Mouse (Mus musculus) kidney, embryonic 15.5 days (tissue): ENCODE results near the gene Fahd2a. TPM values are rescaled to one million over a fixed set of nuclear protein-coding genes. Genes with fewer than 3 reads are reported as not detected.

Source experiments
- ATAC-seq: fragments of 200-750 bp; cut with Nextera tagmentation; replicated peaks from 2 replicates; pipeline ENCODE4 v1.8.0; 2017; ENCODE audit warnings: moderate TSS enrichment; ENCODE audit not compliant: low FRiP score
- H3K27ac ChIP-seq: fragments of 300-500 bp; sonication (generic); 2 replicates; pipeline ENCODE4 v1.5.1; 2015; ENCODE audit warnings: mild to moderate bottlenecking, inconsistent platforms
- H3K27me3 ChIP-seq: fragments of 300-500 bp; sonication (generic); 2 replicates; pipeline ENCODE4 v1.6.1; 2015; ENCODE audit warnings: inconsistent platforms
- H3K36me3 ChIP-seq: fragments of 300-500 bp; sonication (generic); 2 replicates; pipeline ENCODE4 v1.6.1; 2015; ENCODE audit warnings: inconsistent platforms
- H3K4me1 ChIP-seq: fragments of 300-500 bp; sonication (generic); 2 replicates; pipeline ENCODE4 v1.6.1; 2015; ENCODE audit warnings: inconsistent platforms
- H3K4me2 ChIP-seq: fragments of 300-500 bp; sonication (generic); 2 replicates; pipeline ENCODE4 v1.6.1; 2015; ENCODE audit warnings: moderate library complexity, mild to moderate bottlenecking, inconsistent platforms
- H3K4me3 ChIP-seq: fragments of 300-500 bp; sonication (generic); replicated peaks from 2 replicates; pipeline ENCODE4 v1.5.1; 2015; ENCODE audit warnings: mild to moderate bottlenecking, inconsistent platforms
- H3K9ac ChIP-seq: fragments of 300-500 bp; sonication (generic); 2 replicates; pipeline ENCODE4 v1.6.1; 2015; ENCODE audit warnings: mild to moderate bottlenecking, inconsistent platforms
- H3K9me3 ChIP-seq: fragments of 300-500 bp; sonication (generic); replicated peaks from 2 replicates; pipeline ENCODE4 v1.6.1; 2016; ENCODE audit warnings: inconsistent platforms
- WGBS: fragments of 180-500 bp; shearing (Covaris S2); methylation state at CpG from one replicate; pipeline ENCODE4 v1.1.7; 2015; ENCODE audit warnings: mixed read lengths; 5-methylcytosine and 5-hydroxymethylcytosine counted together
- polyA plus RNA-seq: library from polyadenylated mRNA; unstranded; fragments of >200 nt; fragmentation: Nextera tagmentation; extraction: Ambion mirVana; gene quantifications from 2 replicates; pipeline ENCODE4 v1.2.1, GENCODE M21; 2015

The Fahd2a gene
- polyA plus RNA-seq, 1 experiment from 2014 or later: 34.9 TPM

- WGBS: 7% methylated on average over 8 of the region's 8 CpGs
- H3K27me3 ChIP-seq: 0 out of 2 replicates have a peak, but pooled peaks cover 3% of the 10 kb centered on the region
- peak; percentile 83; the same call in 1 of the 2 replicates for ATAC-seq
- H3K4me2 ChIP-seq: no peak overlapping the region
- H3K36me3 ChIP-seq: no peaks in the 10 kb centered on the region
- H3K9me3 ChIP-seq: no peaks in the 10 kb centered on the region
- H3K4me1 ChIP-seq: no peaks in the 10 kb centered on the region
- H3K27ac ChIP-seq: no peak overlapping the region
- no peak overlapping the region for H3K4me3 ChIP-seq
- no peak overlapping the region for H3K9ac ChIP-seq
These were observed 17.9 kb upstream of the Fahd2a start for GRCm38 (mm10) chr2:127462314-127462713.

DNA sequence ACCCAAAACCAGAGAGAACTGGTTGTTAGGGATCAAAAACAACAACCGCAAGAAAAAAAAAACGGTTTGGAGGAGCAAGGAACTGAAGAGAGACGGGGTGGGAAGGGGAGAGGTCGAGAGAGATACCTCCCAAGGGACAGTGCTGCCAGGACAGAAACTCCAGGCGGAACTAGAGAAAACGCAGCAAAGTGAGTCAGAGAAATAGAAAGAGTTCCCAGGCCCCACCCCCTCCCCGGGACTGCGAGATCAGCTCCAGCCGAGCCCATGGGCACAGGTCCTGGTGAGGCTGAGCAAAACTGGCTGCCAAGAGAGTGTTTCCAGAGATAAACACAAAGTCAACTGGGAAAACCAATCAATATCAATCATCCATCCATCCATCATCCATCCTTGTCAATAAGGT lies 17.0 kb upstream of the Fahd2a start:
- Histone ChIP-seq H3K27me3 (0 out of 2 replicates have a peak, but pooled peaks cover 3% of the 10 kb centered on the region), H3K9me3 (no peaks in the 10 kb centered on the region), H3K4me1 (no peaks in the 10 kb centered on the region), H3K27ac (no peak overlapping the region), H3K4me3 (no peak overlapping the region), H3K9ac (no peak overlapping the region), H3K4me2 (no peak overlapping the region), H3K36me3 (no peaks in the 10 kb centered on the region)
- no peak for ATAC-seq
- 41% methylated on average over 9 of the region's 9 CpGs for WGBS

GRCm38 (mm10) chr2:127459341-127459740 lies 15.0 kb upstream of the Fahd2a start:
- Histone ChIP-seq H3K9me3 (no peaks in the 10 kb centered on the region), H3K27me3 (peaks cover 10% of the 10 kb centered on the region; the same call in 1 of the 2 replicates), H3K4me2 (no peak overlapping the region), H3K4me1 (no peaks in the 10 kb centered on the region), H3K4me3 (no peak overlapping the region), H3K9ac (no peak overlapping the region), H3K27ac (no peak overlapping the region), H3K36me3 (no peaks in the 10 kb centered on the region)
- 89% methylated on average over 2 of the region's 2 CpGs for WGBS
- ATAC-seq: no peak

- H3K4me2 ChIP-seq: no peak overlapping the region
- H3K9ac ChIP-seq: no peak overlapping the region
- peaks cover 22% of the 10 kb centered on the region for H3K27me3 ChIP-seq
- no peaks in the 10 kb centered on the region for H3K36me3 ChIP-seq
- H3K4me1 ChIP-seq: peaks cover 26% of the 10 kb centered on the region
- 5% methylated on average over 5 of the region's 5 CpGs for WGBS
- no peak overlapping the region for H3K27ac ChIP-seq
- ATAC-seq: no peak
- H3K9me3 ChIP-seq: no peaks in the 10 kb centered on the region
- H3K4me3 ChIP-seq: no peak overlapping the region
These were observed 9.4 kb upstream of the Fahd2a start for GRCm38 (mm10) chr2:127453764-127454163.

DNA sequence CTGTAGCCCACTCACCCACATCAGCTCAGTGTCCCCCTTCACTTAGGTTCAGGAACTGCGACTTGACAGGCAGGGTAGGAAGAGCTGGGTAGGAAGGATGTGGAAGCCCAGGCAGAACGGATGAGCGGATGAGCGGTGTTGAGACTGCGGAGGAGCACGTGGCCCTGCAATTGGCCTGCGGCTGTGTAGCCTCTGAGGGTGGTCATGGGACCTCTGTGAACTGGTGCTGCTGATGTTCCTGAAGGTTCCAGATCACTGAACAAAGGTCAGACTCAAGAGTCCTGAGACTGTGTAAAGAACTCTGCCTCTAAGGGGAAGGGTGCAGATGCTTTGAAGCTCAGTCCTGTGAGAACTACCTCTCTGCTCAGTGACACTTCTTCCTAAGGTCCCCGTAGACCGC lies 8.8 kb upstream of the Fahd2a start:
- 62% methylated on average over 9 of the region's 9 CpGs for WGBS
- Histone ChIP-seq H3K4me2 (no peak overlapping the region), H3K36me3 (no peaks in the 10 kb centered on the region), H3K9ac (no peak overlapping the region), H3K9me3 (no peaks in the 10 kb centered on the region), H3K4me3 (no peak overlapping the region), H3K27ac (no peak overlapping the region), H3K4me1 (peaks cover 26% of the 10 kb centered on the region), H3K27me3 (peaks cover 22% of the 10 kb centered on the region)
- no peak; the same call in 1 of the 2 replicates for ATAC-seq

DNA sequence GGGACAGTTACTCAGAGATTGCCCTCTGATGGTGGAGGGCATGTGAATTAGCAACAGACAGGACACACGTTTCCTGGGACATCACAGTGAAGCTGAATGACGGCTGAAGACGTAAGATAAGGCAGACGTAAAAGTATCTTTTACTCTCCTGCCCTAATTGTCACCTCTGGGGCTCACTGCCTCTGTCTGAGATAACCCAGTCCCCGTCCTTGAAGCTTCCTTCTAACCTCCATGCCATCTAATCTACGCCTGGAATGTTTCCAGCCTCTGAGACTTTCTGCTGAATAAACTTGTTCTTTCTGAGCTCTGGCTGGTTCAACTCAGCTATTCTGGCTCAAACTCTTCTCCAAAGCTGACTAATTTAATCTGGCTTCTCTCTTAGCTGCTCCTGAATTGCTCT lies 7.4 kb upstream of the Fahd2a start:
- no peak for ATAC-seq
- H3K4me3 ChIP-seq: no peak overlapping the region
- peaks cover 22% of the 10 kb centered on the region for H3K27me3 ChIP-seq
- no peaks in the 10 kb centered on the region for H3K36me3 ChIP-seq
- 22% methylated on average over 6 of the region's 6 CpGs for WGBS
- H3K9ac ChIP-seq: no peak overlapping the region
- no peak overlapping the region for H3K27ac ChIP-seq
- no peaks in the 10 kb centered on the region for H3K9me3 ChIP-seq
- peaks cover 26% of the 10 kb centered on the region for H3K4me1 ChIP-seq
- no peak overlapping the region for H3K4me2 ChIP-seq

- Histone ChIP-seq H3K9ac (no peak overlapping the region), H3K36me3 (no peaks in the 10 kb centered on the region), H3K4me1 (peaks cover 28% of the 10 kb centered on the region), H3K27ac (peak overlapping the region; percentile 65), H3K4me3 (no peak overlapping the region), H3K9me3 (no peaks in the 10 kb centered on the region), H3K4me2 (no peak overlapping the region), H3K27me3 (peaks cover 17% of the 10 kb centered on the region)
- peak; percentile 71 for ATAC-seq
- 17% methylated on average over 7 of the region's 7 CpGs for WGBS
These were observed 5.3 kb upstream of the Fahd2a start for GRCm38 (mm10) chr2:127449691-127450090.

DNA sequence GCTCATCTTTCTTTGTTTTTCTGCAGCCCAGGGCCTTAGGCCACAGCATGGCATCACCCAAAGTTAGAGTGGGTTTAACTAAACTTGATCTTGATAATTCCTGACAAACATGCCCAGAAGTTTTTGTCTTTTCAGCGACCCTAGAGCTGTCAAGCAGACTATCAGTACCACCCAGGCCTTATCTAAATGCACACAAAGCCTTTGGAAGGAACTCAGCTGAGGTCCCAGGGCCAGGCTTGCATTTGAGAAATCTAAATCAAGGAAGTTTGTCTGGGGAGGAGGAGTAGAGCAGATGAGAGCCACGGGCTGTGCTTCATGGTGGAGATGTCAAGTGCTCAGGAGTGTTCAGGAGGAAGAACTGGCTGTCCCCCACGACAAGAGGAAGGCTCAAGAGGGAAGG lies 2.5 kb upstream of the Fahd2a start:
- Histone ChIP-seq H3K36me3 (no peaks in the 10 kb centered on the region), H3K4me2 (no peak overlapping the region), H3K9ac (no peak overlapping the region), H3K27me3 (peaks cover 3% of the 10 kb centered on the region; the same call in 1 of the 2 replicates), H3K4me1 (peaks cover 38% of the 10 kb centered on the region), H3K9me3 (no peaks in the 10 kb centered on the region), H3K4me3 (no peak overlapping the region), H3K27ac (no peak overlapping the region)
- whole genome bisulfite sequencing: 54% methylated on average over 3 of the region's 3 CpGs
- no peak for ATAC-seq

DNA sequence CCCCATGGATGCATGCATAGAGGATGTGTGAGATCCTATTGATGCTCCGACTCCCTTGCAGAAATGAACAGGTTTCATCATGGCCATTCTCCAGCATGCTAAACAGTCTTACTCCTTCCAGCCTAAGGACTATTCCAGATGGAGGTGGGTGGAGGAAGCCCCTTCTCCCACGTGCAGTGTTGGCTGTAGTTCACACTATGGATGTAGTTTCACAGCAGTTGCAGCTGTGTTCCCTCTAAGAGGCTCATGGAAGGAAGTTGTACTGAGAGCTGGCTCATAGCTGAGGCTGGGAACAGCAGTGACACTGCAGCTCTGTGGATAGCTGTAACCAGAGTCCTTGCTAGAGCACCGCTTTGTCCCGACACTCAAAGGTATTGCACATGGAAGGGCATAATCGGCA lies 6.7 kb downstream of the Fahd2a start:
- peaks cover 41% of the 10 kb centered on the region for H3K36me3 ChIP-seq
- H3K27ac ChIP-seq: no peak overlapping the region
- no peak overlapping the region for H3K9ac ChIP-seq
- H3K9me3 ChIP-seq: no peaks in the 10 kb centered on the region
- H3K27me3 ChIP-seq: no peaks in the 10 kb centered on the region
- no peak overlapping the region for H3K4me2 ChIP-seq
- H3K4me3 ChIP-seq: no peak overlapping the region
- 90% methylated on average over 5 of the region's 5 CpGs for WGBS
- ATAC-seq: no peak
- H3K4me1 ChIP-seq: no peaks in the 10 kb centered on the region

DNA sequence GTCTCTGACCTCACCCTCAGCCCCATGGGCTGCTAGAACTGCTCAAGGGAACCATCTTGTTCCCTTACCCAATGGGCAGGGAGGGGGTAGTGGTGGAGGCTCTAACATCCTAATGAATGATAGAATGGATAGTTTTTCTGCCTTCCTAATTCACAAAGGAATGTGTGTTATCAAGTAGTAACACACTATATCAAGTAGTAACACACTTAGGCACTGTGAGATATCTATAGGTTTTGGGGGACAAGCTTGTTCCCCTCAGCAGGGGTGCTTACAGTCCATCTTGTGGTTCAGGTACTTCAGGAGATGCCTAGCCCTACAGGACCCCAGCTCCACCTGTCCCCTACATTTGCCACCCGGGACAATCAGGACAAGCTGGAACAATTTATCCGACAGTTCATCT lies 8.8 kb downstream of the Fahd2a start:
- WGBS: 94% methylated on average over 2 of the region's 2 CpGs
- ATAC-seq: no peak
- H3K9me3 ChIP-seq: no peaks in the 10 kb centered on the region
- H3K4me2 ChIP-seq: no peak overlapping the region
- no peaks in the 10 kb centered on the region for H3K27me3 ChIP-seq
- H3K9ac ChIP-seq: no peak overlapping the region
- H3K4me1 ChIP-seq: no peaks in the 10 kb centered on the region
- H3K27ac ChIP-seq: no peak overlapping the region
- peaks cover 41% of the 10 kb centered on the region for H3K36me3 ChIP-seq
- H3K4me3 ChIP-seq: no peak overlapping the region

GRCm38 (mm10) chr2:127435135-127435534 lies 9.2 kb downstream of the Fahd2a start:
- peaks cover 38% of the 10 kb centered on the region for H3K36me3 ChIP-seq
- no peaks in the 10 kb centered on the region for H3K27me3 ChIP-seq
- ATAC-seq: no peak
- H3K9ac ChIP-seq: no peak overlapping the region
- H3K4me1 ChIP-seq: no peaks in the 10 kb centered on the region
- H3K4me3 ChIP-seq: no peak overlapping the region
- H3K4me2 ChIP-seq: no peak overlapping the region
- no peaks in the 10 kb centered on the region for H3K9me3 ChIP-seq
- 43% methylated on average over 2 of the region's 2 CpGs for WGBS
- no peak overlapping the region for H3K27ac ChIP-seq

DNA sequence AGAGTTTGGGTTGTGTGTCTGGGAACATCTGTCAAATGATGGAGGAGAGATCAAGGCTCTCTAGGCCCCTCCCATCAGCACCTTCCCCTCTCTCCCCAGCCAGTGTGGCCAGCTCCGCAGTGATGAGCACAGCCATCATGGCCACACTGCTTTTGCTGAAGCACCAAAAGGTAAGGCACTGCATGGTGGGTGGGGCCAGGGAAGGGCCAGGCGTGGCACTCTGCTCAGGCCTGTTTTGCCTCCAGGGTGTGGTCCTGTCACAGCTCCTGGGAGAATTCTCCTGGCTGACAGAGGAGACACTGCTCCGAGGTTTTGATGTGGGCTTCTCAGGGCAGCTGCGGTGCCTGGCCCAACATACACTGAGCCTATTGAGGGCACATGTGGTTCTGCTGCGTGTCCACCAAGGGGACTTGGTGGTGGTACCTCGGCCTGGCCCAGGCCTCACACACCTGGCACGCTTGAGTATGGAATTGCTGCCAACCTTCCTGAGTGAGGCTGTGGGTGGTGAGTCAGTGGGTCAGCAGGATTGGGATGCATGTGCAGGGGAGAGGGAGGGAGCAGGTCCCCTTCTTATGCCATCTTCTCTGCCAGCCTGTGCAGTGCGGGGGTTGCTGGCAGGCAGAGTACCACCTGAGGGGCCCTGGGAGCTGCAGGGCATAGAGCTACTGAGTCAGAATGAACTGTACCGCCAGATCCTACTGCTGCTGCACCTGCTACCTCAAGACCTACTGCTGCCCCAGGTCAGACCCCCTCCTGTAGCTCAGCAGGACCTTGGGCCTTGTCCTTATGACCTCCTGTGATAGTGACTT lies 10.7 kb downstream of the Fahd2a start:
- 78% methylated on average over 9 of the region's 9 CpGs for WGBS
- Histone ChIP-seq H3K27ac (no peak overlapping the region), H3K9me3 (no peaks in the 10 kb centered on the region), H3K4me2 (no peak overlapping the region), H3K36me3 (peaks cover 32% of the 10 kb centered on the region), H3K4me1 (no peaks in the 10 kb centered on the region), H3K4me3 (no peak overlapping the region), H3K9ac (no peak overlapping the region), H3K27me3 (no peaks in the 10 kb centered on the region)
- ATAC-seq: no peak

GRCm38 (mm10) chr2:127430238-127430637 lies 14.1 kb downstream of the Fahd2a start:
- Histone ChIP-seq H3K4me1 (no peaks in the 10 kb centered on the region), H3K4me2 (no peak overlapping the region), H3K9me3 (no peaks in the 10 kb centered on the region), H3K27me3 (no peaks in the 10 kb centered on the region), H3K36me3 (0 out of 2 replicates have a peak, but pooled peaks cover 5% of the 10 kb centered on the region), H3K9ac (no peak overlapping the region), H3K27ac (no peak overlapping the region), H3K4me3 (no peak overlapping the region)
- WGBS: 18% methylated on average over 3 of the region's 3 CpGs
- ATAC-seq: no peak
